Mouse (Mus musculus) spleen, adult 2 months (tissue): ENCODE measurements around the gene Sfxn1. TPM values are rescaled to one million over a fixed set of nuclear protein-coding genes. Genes with fewer than 3 reads are reported as not detected.

Experiments used
- DNase-seq, 2 experiments: peaks; one replicate each; pipeline versions ENCODE4 v3.0.0 to v3.0.0-alpha.2; 2012 to 2021; ENCODE audit warnings: low spot score in 2 of 2, low read depth in 1 of 2
- H3K27ac ChIP-seq: fragments of 200-500 bp; 2 replicates; pipeline ENCODE4 v1.5.1; 2012; ENCODE audit warnings: low read length, inconsistent platforms; ENCODE audit not compliant: insufficient read depth
- H3K27me3 ChIP-seq: fragments of 200-500 bp; 2 replicates; pipeline ENCODE4 v1.6.1; 2012; ENCODE audit warnings: mild to moderate bottlenecking, moderate library complexity, low read length, inconsistent platforms; ENCODE audit not compliant: control insufficient read depth, insufficient read depth
- H3K36me3 ChIP-seq: fragments of 200-500 bp; 2 replicates; pipeline ENCODE4 v1.6.1; 2012; ENCODE audit warnings: mild to moderate bottlenecking, low read length, inconsistent platforms; ENCODE audit not compliant: control insufficient read depth, insufficient read depth
- H3K4me1 ChIP-seq: fragments of 200-500 bp; 2 replicates; pipeline ENCODE4 v1.6.1; 2011; ENCODE audit warnings: inconsistent platforms; ENCODE audit not compliant: control insufficient read depth, insufficient read depth, insufficient read length
- H3K4me3 ChIP-seq: fragments of 200-500 bp; 2 replicates; pipeline ENCODE4 v1.5.1; 2011; ENCODE audit warnings: mild to moderate bottlenecking, inconsistent platforms; ENCODE audit not compliant: insufficient read depth, insufficient read length; ENCODE audit errors: extremely low read depth
- CTCF ChIP-seq: fragments of 200-500 bp; IDR thresholded peaks from 2 replicates; pipeline ENCODE4 v1.5.1; 2011; ENCODE audit warnings: mild to moderate bottlenecking, inconsistent platforms; ENCODE audit not compliant: insufficient read depth, insufficient read length, insufficient replicate concordance; ENCODE audit errors: extremely low read depth
- POLR2A ChIP-seq: fragments of 200-500 bp; IDR thresholded peaks from 2 replicates; pipeline ENCODE4 v1.6.1; 2011; ENCODE audit warnings: low read depth, low read length, inconsistent platforms
- WGBS: fragments of 180-500 bp; shearing (Covaris S2); methylation state at CpG from one replicate; pipeline ENCODE4 v1.1.7; 2018; 5-methylcytosine and 5-hydroxymethylcytosine counted together
- polyA plus RNA-seq: library from polyadenylated mRNA; depleted of rRNA; stranded (reverse); fragments of >200 nt; gene quantifications from 2 replicates; pipeline ENCODE4 v1.2.3, GENCODE M21; 2012; rRNA removed

Sfxn1 gene
- polyA plus RNA-seq, result 8.7 and 8.9 TPM in 2 replicates

GRCm38 (mm10) chr13:54071606-54072331, at the start of gene Sfxn1:
Gene Sfxn1 (plus strand): TSS chr13:54071869.
- peaks cover 3% of the 10 kb centered on the region; the same call in 1 of the 2 replicates for H3K4me1 ChIP-seq
- peak; percentile 45 to 68 for DNase-seq
- H3K36me3 ChIP-seq, result no peaks in the 10 kb centered on the region
- under 1% methylated on average over 67 of the region's 74 CpGs for WGBS
- no peaks in the 10 kb centered on the region for H3K27me3 ChIP-seq
- H3K4me3 ChIP-seq, result peak within 1 kb of the TSS; percentile 67
- H3K27ac ChIP-seq, result peak within 1 kb of the TSS; percentile 27
- TF ChIP-seq CTCF (no peak), POLR2A (no peak)

DNA sequence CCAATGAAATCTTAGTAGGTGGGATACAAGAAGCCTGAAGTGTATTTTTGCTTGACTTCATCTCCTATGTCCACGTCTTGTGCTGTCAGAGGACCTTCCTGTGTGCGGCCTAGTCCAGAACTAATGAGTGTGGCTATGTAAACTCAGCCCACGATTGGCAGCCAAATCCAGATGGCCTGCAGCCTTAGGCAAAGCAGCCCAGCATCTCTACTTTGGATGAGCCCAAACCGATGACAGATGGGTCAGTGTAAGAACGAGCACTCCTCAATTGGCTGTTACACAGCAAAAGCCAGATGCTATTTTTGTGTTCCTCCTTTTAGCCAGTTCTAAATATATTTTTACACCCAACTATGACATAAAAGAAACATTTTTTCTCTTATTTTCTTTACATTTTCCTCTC, 48.4 kb upstream of the Sfxn1 start:
- H3K4me3 ChIP-seq, result no peak overlapping the region
- H3K27ac ChIP-seq, result no peak overlapping the region
- 87% methylated on average over 5 of the region's 5 CpGs for WGBS
- no peaks in the 10 kb centered on the region for H3K27me3 ChIP-seq
- TF ChIP-seq POLR2A (no peak), CTCF (no peak)
- no peak for DNase-seq
- H3K36me3 ChIP-seq, result no peaks in the 10 kb centered on the region
- no peaks in the 10 kb centered on the region for H3K4me1 ChIP-seq

- Histone ChIP-seq H3K27me3 (no peaks in the 10 kb centered on the region), H3K36me3 (no peaks in the 10 kb centered on the region), H3K4me3 (no peak overlapping the region), H3K4me1 (no peaks in the 10 kb centered on the region), H3K27ac (no peak overlapping the region)
- WGBS, result 75% methylated on average over 7 of the region's 7 CpGs
- TF ChIP-seq POLR2A (no peak), CTCF (no peak)
- no peak for DNase-seq
These were observed 44.6 kb upstream of the Sfxn1 start for GRCm38 (mm10) chr13:54027079-54027478.

GRCm38 (mm10) chr13:54033653-54034052, 38.0 kb upstream of the Sfxn1 start:
- no peak for DNase-seq
- no peaks in the 10 kb centered on the region for H3K4me1 ChIP-seq

GRCm38 (mm10) chr13:54035541-54035940, 36.1 kb upstream of the Sfxn1 start:
- Histone ChIP-seq H3K36me3 (no peaks in the 10 kb centered on the region), H3K4me3 (no peak overlapping the region), H3K27me3 (no peaks in the 10 kb centered on the region), H3K4me1 (no peaks in the 10 kb centered on the region), H3K27ac (no peak overlapping the region)
- no peak for DNase-seq
- 58% methylated on average over 1 of the region's 1 CpGs for WGBS
- TF ChIP-seq CTCF, result peak; percentile 6; the same call in 1 of the 2 replicates
- no peak for TF ChIP-seq POLR2A

More at GRCm38 (mm10) chr13:54033653-54034052, 38.0 kb upstream of the Sfxn1 start:
- no peak overlapping the region for H3K27ac ChIP-seq
- TF ChIP-seq POLR2A, result no peak
- TF ChIP-seq CTCF, result no peak
- 76% methylated on average over 4 of the region's 4 CpGs for WGBS
- no peak overlapping the region for H3K4me3 ChIP-seq
- H3K36me3 ChIP-seq, result no peaks in the 10 kb centered on the region
- H3K27me3 ChIP-seq, result no peaks in the 10 kb centered on the region

DNA sequence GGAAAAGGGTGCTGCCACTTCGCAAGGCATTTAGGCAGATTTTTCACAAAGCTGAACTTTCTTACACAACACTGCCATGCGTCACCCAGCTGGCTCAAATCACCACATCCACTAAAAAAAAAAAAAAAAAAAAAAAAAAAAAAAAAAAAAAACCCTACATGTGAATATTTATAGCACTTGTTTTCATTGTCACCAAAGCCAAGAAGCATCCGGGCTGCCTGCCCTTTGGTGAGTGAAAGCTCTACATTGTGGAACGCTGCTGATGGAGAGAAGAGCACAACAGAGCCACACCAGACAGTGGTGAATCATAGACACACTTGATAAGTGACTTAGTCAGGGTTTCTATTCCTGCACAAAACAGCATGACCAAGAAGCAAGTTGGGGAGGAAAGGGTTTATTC, 33.7 kb upstream of the Sfxn1 start:
- WGBS, result 80% methylated on average over 4 of the region's 4 CpGs
- no peak for DNase-seq
- H3K36me3 ChIP-seq, result no peaks in the 10 kb centered on the region
- no peak overlapping the region for H3K27ac ChIP-seq
- H3K27me3 ChIP-seq, result no peaks in the 10 kb centered on the region
- H3K4me1 ChIP-seq, result no peaks in the 10 kb centered on the region
- H3K4me3 ChIP-seq, result no peak overlapping the region
- TF ChIP-seq CTCF, result no peak

DNA sequence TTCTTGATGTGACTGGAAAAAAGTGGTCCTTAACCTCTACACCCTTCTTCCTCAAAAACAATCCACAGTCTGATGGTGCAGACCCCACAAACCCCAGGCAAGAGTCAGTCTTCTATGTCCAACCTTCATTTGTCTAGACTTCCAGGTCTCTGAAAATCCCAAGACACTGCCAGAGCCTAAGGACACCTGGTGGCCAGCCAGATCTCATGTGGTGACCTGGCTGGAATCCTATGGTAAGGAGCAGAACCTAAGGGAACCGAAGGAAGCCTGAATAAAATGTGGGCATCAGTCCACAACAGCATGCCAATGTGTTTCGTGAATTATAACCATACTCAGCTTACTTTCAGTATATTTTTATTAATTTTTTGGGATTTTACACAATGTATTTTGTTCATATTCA, 31.4 kb upstream of the Sfxn1 start:
- TF ChIP-seq POLR2A (no peak), CTCF (no peak)
- 87% methylated on average over 2 of the region's 2 CpGs for WGBS
- H3K36me3 ChIP-seq, result no peaks in the 10 kb centered on the region
- H3K4me1 ChIP-seq, result no peaks in the 10 kb centered on the region
- H3K27me3 ChIP-seq, result no peaks in the 10 kb centered on the region
- no peak overlapping the region for H3K27ac ChIP-seq
- no peak overlapping the region for H3K4me3 ChIP-seq
- no peak for DNase-seq
